Comparison of ENCODE assay signal across 8 mouse cellular contexts in the genomic region with DNA sequence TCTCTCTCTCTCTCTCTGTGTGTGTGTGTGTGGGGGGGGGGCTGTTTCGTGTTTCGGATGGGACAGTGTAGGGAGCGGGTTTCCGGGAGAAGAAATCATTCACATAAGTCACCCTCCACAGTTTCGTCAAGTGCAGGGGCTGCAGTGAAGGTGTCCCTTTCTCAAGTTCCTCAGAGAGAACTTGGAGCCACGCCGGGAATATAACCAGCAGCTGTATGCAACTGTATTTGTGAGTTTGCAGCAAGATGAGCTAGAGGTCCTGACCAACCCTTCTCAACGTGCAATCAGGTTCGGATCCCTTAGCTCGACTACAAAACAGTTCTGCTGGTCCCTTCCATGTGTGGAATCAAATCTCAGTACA. TPM values are rescaled to one million over a fixed set of nuclear protein-coding genes. Genes with fewer than 3 reads are reported as not detected.
A peak's percentile ranks its signal among the peaks of the same experiment; 100 is the strongest.
DNase-seq lines count a peak whose midpoint lies in the region; ATAC-seq and TF ChIP-seq lines count a peak whose summit lies in the region.

No protein-coding gene starts in this region.

- H3K9ac ChIP-seq in limb, embryonic 13.5 days: peak overlapping the region; percentile 75

- peak overlapping the region; percentile 74 for H3K4me2 ChIP-seq in limb, embryonic 13.5 days (replicated peaks)

- H3K4me3 ChIP-seq in testis, adult 2 months (ENCODE audit: control insufficient read depth, low read depth, low read length): peak overlapping the region; percentile 23
- peak overlapping the region; percentile 56 for H3K4me3 ChIP-seq in limb, embryonic 13.5 days
- peak overlapping the region; percentile 71 for H3K4me3 ChIP-seq in olfactory bulb, adult 2 months (ENCODE audit: insufficient read depth, low read depth, low read length)

- no peaks in the 10 kb centered on the region for H3K27me3 ChIP-seq in testis, adult 2 months (ENCODE audit: control insufficient read depth, insufficient read depth, low read length)
- no peaks in the 10 kb centered on the region for H3K27me3 ChIP-seq in limb, embryonic 13.5 days

- DNase-seq in cerebellum, postnatal 10 days: peak; percentile 42 to 45
- DNase-seq in cerebellum, adult 9-10 months: no peak
- no peak for DNase-seq in testis, postnatal 14 days (ENCODE audit: low spot score)
- no peak for DNase-seq in cerebellum, adult 11-12 months

- peaks cover 3% of the 10 kb centered on the region; the same call in 1 of the 2 replicates for H3K9me3 ChIP-seq in limb, embryonic 13.5 days

- H3K4me1 ChIP-seq in testis, adult 2 months (ENCODE audit: control insufficient read depth, insufficient read depth, low read length): peaks cover 6% of the 10 kb centered on the region
- peaks cover 10% of the 10 kb centered on the region for H3K4me1 ChIP-seq in limb, embryonic 13.5 days
- peaks cover 9% of the 10 kb centered on the region for H3K4me1 ChIP-seq in olfactory bulb, adult 2 months (ENCODE audit: control insufficient read depth, insufficient read depth, low read length)

- H3K36me3 ChIP-seq in testis, adult 2 months (ENCODE audit: control insufficient read depth, insufficient read depth, low read length): no peaks in the 10 kb centered on the region
- peaks cover 38% of the 10 kb centered on the region for H3K36me3 ChIP-seq in limb, embryonic 13.5 days

- no peak overlapping the region for H3K27ac ChIP-seq in testis, adult 2 months (ENCODE audit: control insufficient read depth, insufficient read depth, low read depth, low read length)
- peak overlapping the region; percentile 73; the same call in 1 of the 2 replicates for H3K27ac ChIP-seq in limb, embryonic 13.5 days
- H3K27ac ChIP-seq in olfactory bulb, adult 2 months (ENCODE audit: insufficient read depth, low read depth, low read length): peak overlapping the region; percentile 37

- ATAC-seq in limb, embryonic 13.5 days (ENCODE audit: low FRiP score, low read depth): peak; percentile 38; the same call in 1 of the 2 replicates
- no peak for ATAC-seq in CD4-positive, CD25-positive, alpha-beta regulatory T cell, adult 4 months

- WGBS in limb, embryonic 13.5 days: 11% methylated on average over 10 of the region's 10 CpGs
- 5% methylated on average over 10 of the region's 10 CpGs for WGBS in olfactory bulb, adult 2 months

- TF ChIP-seq POLR2A in testis, adult 2 months (IDR thresholded peaks at IDR 0.05; ENCODE audit: control insufficient read depth, low read depth, low read length): no peak
- no peak for TF ChIP-seq POLR2A in olfactory bulb, adult 2 months (IDR thresholded peaks at IDR 0.05; ENCODE audit: insufficient read depth, low read depth, low read length)

- no peak for TF ChIP-seq CTCF in testis, adult 2 months (IDR thresholded peaks at IDR 0.05; ENCODE audit: control insufficient read depth, insufficient read depth, insufficient replicate concordance, low read depth, low read length)
- TF ChIP-seq CTCF in olfactory bulb, adult 2 months (IDR thresholded peaks at IDR 0.05; ENCODE audit: insufficient read depth, low read depth, low read length): no peak

RNA-seq across cellular contexts. Expression of gene Zfp454, which starts 0.5 kb away (rescaled TPM):
- 0.13 and 0.36 TPM in 2 replicates for polyA plus RNA-seq in testis, adult 2 months (2012; rRNA removed)
- 12.8 and 13.1 TPM in 2 replicates for polyA plus RNA-seq in limb, embryonic 13.5 days (2015; fragmentation: Nextera tagmentation; extraction: Ambion mirVana)
- not detected in 2 replicates for polyA plus RNA-seq in olfactory bulb, adult 2 months (2012; ENCODE audit: insufficient read depth, insufficient read length, low replicate concordance, missing spikeins)
- not detected for polyA plus RNA-seq in CD4-positive, CD25-positive, alpha-beta regulatory T cell, adult 4 months (2017; shearing (Covaris generic))

RNA-seq across cellular contexts. Expression of gene Zfp2, which starts 29.1 kb away (rescaled TPM):
- 0.32 and 0.37 TPM in 2 replicates for polyA plus RNA-seq in testis, adult 2 months (2012; rRNA removed)
- 12.7 and 14.3 TPM in 2 replicates for polyA plus RNA-seq in limb, embryonic 13.5 days (2015; fragmentation: Nextera tagmentation; extraction: Ambion mirVana)
- not detected in 2 replicates for polyA plus RNA-seq in olfactory bulb, adult 2 months (2012; ENCODE audit: insufficient read depth, insufficient read length, low replicate concordance, missing spikeins)
- 1 to 10 TPM in 1 of 2 experiments, under 1 TPM in 1; 0.81 to 1.5 TPM for polyA plus RNA-seq in CD4-positive, CD25-positive, alpha-beta regulatory T cell, adult 4 months (2017; shearing (Covaris generic))

RNA-seq across cellular contexts. Expression of gene Grm6, which starts 36.4 kb away (rescaled TPM):
- 0.79 and 0.91 TPM in 2 replicates for polyA plus RNA-seq in testis, adult 2 months (2012; rRNA removed)
- not detected in 2 replicates for polyA plus RNA-seq in limb, embryonic 13.5 days (2015; fragmentation: Nextera tagmentation; extraction: Ambion mirVana)
- polyA plus RNA-seq in olfactory bulb, adult 2 months (2012; ENCODE audit: insufficient read depth, insufficient read length, low replicate concordance, missing spikeins): not detected in 2 replicates
- not detected for polyA plus RNA-seq in CD4-positive, CD25-positive, alpha-beta regulatory T cell, adult 4 months (2017; shearing (Covaris generic))

RNA-seq across cellular contexts. Expression of gene Zfp354b, which starts 44.5 kb away (rescaled TPM):
- 1.8 and 1.9 TPM in 2 replicates for polyA plus RNA-seq in testis, adult 2 months (2012; rRNA removed)
- polyA plus RNA-seq in limb, embryonic 13.5 days (2015; fragmentation: Nextera tagmentation; extraction: Ambion mirVana): 1.4 and 2.1 TPM in 2 replicates
- not detected in 2 replicates for polyA plus RNA-seq in olfactory bulb, adult 2 months (2012; ENCODE audit: insufficient read depth, insufficient read length, low replicate concordance, missing spikeins)
- polyA plus RNA-seq in CD4-positive, CD25-positive, alpha-beta regulatory T cell, adult 4 months (2017; shearing (Covaris generic)): not detected

RNA-seq across cellular contexts. Expression of gene Zfp879, which starts 45.6 kb away (rescaled TPM):
- 0.58 and 0.60 TPM in 2 replicates for polyA plus RNA-seq in testis, adult 2 months (2012; rRNA removed)
- polyA plus RNA-seq in limb, embryonic 13.5 days (2015; fragmentation: Nextera tagmentation; extraction: Ambion mirVana): 0.94 and 1.00 TPM in 2 replicates
- not detected in 2 replicates for polyA plus RNA-seq in olfactory bulb, adult 2 months (2012; ENCODE audit: insufficient read depth, insufficient read length, low replicate concordance, missing spikeins)
- polyA plus RNA-seq in CD4-positive, CD25-positive, alpha-beta regulatory T cell, adult 4 months (2017; shearing (Covaris generic)): not detected

Comparison
In these comparisons a context has a peak if more than half of its experiments do, and no peak if none do; other contexts are left out.
1. DNase-seq: peak in cerebellum, postnatal 10 days (2 of 2); none in cerebellum, adult 9-10 months (single experiment), testis, postnatal 14 days (single experiment) and cerebellum, adult 11-12 months (single experiment).
2. RNA of gene Zfp454, which starts 0.5 kb away (polyA plus RNA-seq): 12.8 to 13.1 TPM in limb, embryonic 13.5 days; 0.13 to 0.36 TPM in testis, adult 2 months, not detected in olfactory bulb, adult 2 months and not detected in CD4-positive, CD25-positive, alpha-beta regulatory T cell, adult 4 months; every median in the first group is over 10 times any median in the second.
3. Peak in every context shown above with its lines, with median percentiles within 50 percentile points of each other: H3K4me3 ChIP-seq.